Mouse (Mus musculus) hindbrain, postnatal 0 days (tissue): ENCODE results near the gene Lgr5. TPM values are rescaled to one million over a fixed set of nuclear protein-coding genes. Genes with fewer than 3 reads are reported as not detected.
A peak's percentile ranks its signal among the peaks of the same experiment; 100 is the strongest.

ENCODE experiments used
- ATAC-seq: fragments of 200-750 bp; cut with Nextera tagmentation; 2 replicates; pipeline ENCODE4 v1.8.0; 2017; ENCODE audit warnings: mild to moderate bottlenecking, moderate TSS enrichment, moderate library complexity
- DNase-seq: peaks from one replicate; pipeline ENCODE4 v3.0.0-alpha.2; 2015; ENCODE audit warnings: low spot score
- H3K27ac ChIP-seq: fragments of 300-500 bp; sonication (generic); 2 replicates; pipeline ENCODE4 v1.5.1; 2014; ENCODE audit warnings: mild to moderate bottlenecking
- H3K27me3 ChIP-seq: fragments of 300-500 bp; sonication (generic); 2 replicates; pipeline ENCODE4 v1.6.1; 2014; ENCODE audit warnings: low read length, mixed read lengths; ENCODE audit not compliant: insufficient read depth
- H3K36me3 ChIP-seq: fragments of 300-500 bp; sonication (generic); 2 replicates; pipeline ENCODE4 v1.6.1; 2014; ENCODE audit warnings: low read length, mixed read lengths; ENCODE audit not compliant: insufficient read depth
- H3K4me1 ChIP-seq: fragments of 300-500 bp; sonication (generic); 2 replicates; pipeline ENCODE4 v1.6.1; 2014; ENCODE audit warnings: antibody characterized with exemption, low read length, mixed read lengths; ENCODE audit not compliant: insufficient read depth
- H3K4me2 ChIP-seq: fragments of 300-500 bp; sonication (generic); 2 replicates; pipeline ENCODE4 v1.6.1; 2014; ENCODE audit warnings: low read depth, mild to moderate bottlenecking, low read length, moderate library complexity, mixed read lengths
- H3K4me3 ChIP-seq: fragments of 300-500 bp; sonication (generic); 2 replicates; pipeline ENCODE4 v1.5.1; 2014; ENCODE audit warnings: low read length
- H3K9ac ChIP-seq: fragments of 300-500 bp; sonication (generic); replicated peaks from 2 replicates; pipeline ENCODE4 v1.6.1; 2014; ENCODE audit warnings: mild to moderate bottlenecking, low read length, moderate library complexity, mixed read lengths
- H3K9me3 ChIP-seq: fragments of 300-500 bp; sonication (generic); 2 replicates; pipeline ENCODE4 v1.6.1; 2016; ENCODE audit warnings: low read length, mixed read lengths
- CTCF ChIP-seq: IDR thresholded peaks from 2 replicates; pipeline ENCODE4 v1.5.1; 2016; ENCODE audit warnings: antibody characterized with exemption, control low read depth, low read depth
- WGBS: fragments of 180-500 bp; shearing (Covaris S2); extraction: QIAGEN DNeasy Blood & Tissue Kit; methylation state at CpG from one replicate; pipeline ENCODE4 v1.1.7; 2014; 5-methylcytosine and 5-hydroxymethylcytosine counted together
- polyA plus RNA-seq: library from polyadenylated mRNA; unstranded; fragments of >200 nt; fragmentation: Nextera tagmentation; extraction: Ambion mirVana; gene quantifications from 2 replicates; pipeline ENCODE4 v1.2.1, GENCODE M21; 2015
- total RNA-seq: library from RNA; depleted of rRNA; stranded (reverse); fragments of >200 nt; gene quantifications from 2 replicates; pipeline ENCODE4 v1.2.3, GENCODE M21; 2014

Gene Lgr5
- total and polyA plus RNA-seq, 2 experiments from 2014 or later: 3.0 to 3.3 TPM

DNA sequence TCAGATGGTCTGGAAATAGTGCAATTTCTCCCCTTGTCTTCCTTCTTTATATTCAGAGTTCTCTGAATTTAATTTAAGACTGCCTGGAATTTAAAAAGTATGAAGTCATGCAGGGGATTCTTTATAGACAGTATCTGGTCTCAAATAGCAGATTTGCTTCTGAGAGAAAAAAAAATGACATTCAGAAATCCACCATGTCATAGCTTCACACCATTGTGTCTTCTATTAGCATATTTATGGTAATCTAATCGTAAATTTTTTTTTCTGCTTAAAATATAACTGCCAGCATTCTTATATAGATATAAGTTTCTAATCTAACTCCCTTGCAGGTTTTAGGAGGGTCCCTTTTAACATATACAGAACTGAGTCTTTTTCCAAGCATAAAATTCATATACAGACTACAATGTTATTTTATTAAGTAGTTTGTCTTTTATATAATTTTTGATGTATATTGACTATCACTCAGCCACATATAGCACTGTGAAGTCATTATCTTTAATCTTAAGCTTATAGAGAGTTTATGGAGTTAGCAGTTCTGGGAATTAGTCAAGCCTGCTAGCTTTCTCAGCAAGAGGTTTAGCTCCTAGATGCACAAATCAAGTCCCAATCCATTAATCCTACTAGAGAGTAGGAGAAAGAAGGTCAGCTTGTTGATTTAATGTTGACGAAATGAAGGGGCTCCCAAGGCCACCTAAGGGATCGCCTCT is 15.7 kb downstream of the Lgr5 start:
- Histone ChIP-seq H3K9ac (no peak overlapping the region), H3K4me3 (no peak overlapping the region), H3K4me1 (no peaks in the 10 kb centered on the region), H3K27me3 (no peaks in the 10 kb centered on the region), H3K27ac (peak overlapping the region; percentile 66; the same call in 1 of the 2 replicates), H3K4me2 (peak overlapping the region; percentile 33; the same call in 1 of the 2 replicates), H3K36me3 (no peaks in the 10 kb centered on the region), H3K9me3 (no peaks in the 10 kb centered on the region)
- TF ChIP-seq CTCF: no peak
- no peak for ATAC-seq
- WGBS: 22% methylated on average over 3 of the region's 3 CpGs
- DNase-seq: no peak

DNA sequence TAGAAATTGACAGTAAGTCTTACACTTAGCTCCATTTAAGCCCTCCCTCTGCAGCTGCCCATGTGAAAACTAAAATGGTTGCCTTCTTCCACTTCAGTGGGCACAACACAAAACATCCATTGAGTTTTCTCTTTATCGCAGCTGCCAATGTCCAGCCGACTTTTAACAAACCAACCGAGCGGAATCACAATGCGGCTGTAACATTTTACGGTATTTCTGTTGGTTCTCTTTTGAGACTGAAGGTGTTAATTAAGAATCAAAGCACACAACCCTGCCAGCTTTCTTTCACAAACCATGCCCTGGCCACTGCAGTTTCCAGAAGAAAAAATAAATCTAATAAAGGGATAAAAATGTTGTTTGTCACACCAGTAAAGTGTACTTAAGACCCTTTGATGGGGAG is 16.3 kb downstream of the Lgr5 start:
- DNase-seq (peak; percentile 83), ATAC-seq (peak; percentile 85)
- no peak overlapping the region for H3K9ac ChIP-seq
- TF ChIP-seq CTCF: no peak
- no peaks in the 10 kb centered on the region for H3K4me1 ChIP-seq
- H3K27me3 ChIP-seq: no peaks in the 10 kb centered on the region
- H3K9me3 ChIP-seq: no peaks in the 10 kb centered on the region
- H3K27ac ChIP-seq: peak overlapping the region; percentile 66; the same call in 1 of the 2 replicates
- H3K4me3 ChIP-seq: no peak overlapping the region
- no peaks in the 10 kb centered on the region for H3K36me3 ChIP-seq
- peak overlapping the region; percentile 33; the same call in 1 of the 2 replicates for H3K4me2 ChIP-seq
- WGBS: 13% methylated on average over 6 of the region's 6 CpGs

DNA sequence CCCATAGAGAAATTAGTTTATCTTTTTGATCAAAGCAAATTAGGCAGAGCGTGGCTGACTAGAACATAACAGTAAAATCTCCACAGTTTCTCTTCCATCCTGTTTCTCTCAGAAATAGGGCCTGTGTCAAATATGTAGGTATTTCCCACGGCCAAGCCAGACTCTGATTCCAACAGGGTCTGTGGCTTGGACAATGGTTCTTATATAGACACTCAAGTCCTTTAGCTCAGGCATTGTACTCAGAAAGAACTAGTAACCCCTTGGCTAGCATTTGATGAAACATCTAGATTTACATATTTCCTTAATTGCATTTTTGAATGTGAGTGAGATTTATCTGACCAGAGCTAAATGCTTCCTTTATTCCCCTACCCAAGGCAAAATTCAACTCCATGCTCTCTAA is 17.0 kb downstream of the Lgr5 start:
- DNase-seq (no peak), ATAC-seq (no peak)
- H3K4me2 ChIP-seq: peak overlapping the region; percentile 33
- H3K4me1 ChIP-seq: no peaks in the 10 kb centered on the region
- no peak for TF ChIP-seq CTCF
- H3K27ac ChIP-seq: peak overlapping the region; percentile 66
- no peaks in the 10 kb centered on the region for H3K27me3 ChIP-seq
- H3K36me3 ChIP-seq: no peaks in the 10 kb centered on the region
- 0 out of 2 replicates have a peak overlapping the region, but pooled peaks have one; percentile 6 for H3K4me3 ChIP-seq
- 54% methylated on average over 2 of the region's 2 CpGs for WGBS
- H3K9ac ChIP-seq: no peak overlapping the region; the same call in 1 of the 2 replicates
- no peaks in the 10 kb centered on the region for H3K9me3 ChIP-seq

DNA sequence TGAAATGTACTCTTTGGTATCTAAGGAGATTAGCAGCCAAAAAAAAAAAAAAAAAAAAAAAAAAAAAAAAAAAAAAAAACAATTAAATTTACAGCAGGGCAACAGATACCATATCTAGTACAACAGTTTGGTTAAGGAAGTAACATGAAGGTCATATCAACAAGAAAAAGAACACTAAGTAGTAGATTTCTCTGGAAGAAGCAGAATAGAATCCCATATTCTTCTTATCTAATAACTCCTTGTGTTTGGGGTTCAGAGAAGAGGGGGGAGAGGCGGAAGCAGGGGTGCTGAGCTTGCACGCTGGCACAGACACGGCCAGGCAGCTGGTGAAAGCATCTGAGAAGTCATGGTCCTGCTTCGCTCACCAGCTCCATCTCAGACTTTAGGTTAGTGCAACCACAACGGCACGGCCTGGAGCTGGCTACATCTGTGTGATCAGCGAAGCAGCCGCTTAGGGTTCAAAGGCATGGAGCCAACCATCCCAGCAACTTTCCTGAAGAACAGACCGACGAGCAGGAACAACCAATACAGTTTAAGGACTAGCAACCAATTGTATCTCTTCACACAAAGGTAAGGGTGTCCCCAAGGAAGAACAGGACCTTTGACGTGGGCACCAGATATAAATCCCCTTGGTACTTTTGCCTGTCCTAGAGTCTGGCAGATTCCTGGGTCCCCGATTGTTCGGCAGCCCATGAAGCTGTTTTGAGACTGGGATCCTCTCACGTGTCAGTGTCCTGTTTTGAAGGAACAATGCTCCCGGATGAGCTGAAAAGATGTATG is 17.7 kb downstream of the Lgr5 start, which contains the start of gene A930009A15Rik:
Gene A930009A15Rik (plus strand): TSS at position 275 of the 780 bp plus-strand sequence.
- TF ChIP-seq CTCF: no peak
- WGBS: 46% methylated on average over 15 of the region's 15 CpGs
- Histone ChIP-seq H3K27me3 (no peaks in the 10 kb centered on the region), H3K9ac (no peak within 1 kb of the TSS; the same call in 1 of the 2 replicates), H3K4me2 (peak within 1 kb of the TSS; percentile 33), H3K9me3 (no peaks in the 10 kb centered on the region), H3K36me3 (no peaks in the 10 kb centered on the region), H3K4me1 (no peaks in the 10 kb centered on the region), H3K4me3 (peak within 1 kb of the TSS; percentile 6; the same call in 1 of the 2 replicates), H3K27ac (peak within 1 kb of the TSS; percentile 66)
- ATAC-seq (peak; percentile 46; the same call in 1 of the 2 replicates), DNase-seq (peak; percentile 40)

DNA sequence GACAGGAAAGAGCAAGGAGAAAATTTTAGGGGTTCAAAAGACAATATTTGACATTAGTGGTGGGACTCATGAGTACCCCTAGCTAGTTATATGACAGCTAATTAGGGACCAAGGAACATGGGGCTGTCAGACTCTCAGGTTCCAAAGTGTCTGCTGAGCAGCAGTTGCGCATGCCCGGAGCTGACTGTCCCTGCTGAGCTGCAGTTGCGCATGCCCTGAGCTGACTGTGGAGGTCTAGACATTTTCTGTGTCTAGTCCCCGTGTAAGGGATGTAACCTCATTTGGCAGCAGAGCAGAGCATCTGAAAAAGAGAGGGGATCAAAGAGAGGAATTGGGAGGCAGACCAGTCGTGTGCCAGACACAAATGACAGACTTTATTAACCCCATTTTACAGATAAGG is 23.6 kb downstream of the Lgr5 start:
- 69% methylated on average over 5 of the region's 5 CpGs for WGBS
- no peak overlapping the region for H3K27ac ChIP-seq
- ATAC-seq (no peak), DNase-seq (no peak)
- no peak overlapping the region for H3K4me2 ChIP-seq
- no peak overlapping the region for H3K9ac ChIP-seq
- no peaks in the 10 kb centered on the region for H3K4me1 ChIP-seq
- no peak for TF ChIP-seq CTCF
- H3K9me3 ChIP-seq: no peaks in the 10 kb centered on the region
- no peaks in the 10 kb centered on the region for H3K36me3 ChIP-seq
- no peaks in the 10 kb centered on the region for H3K27me3 ChIP-seq
- no peak overlapping the region for H3K4me3 ChIP-seq

DNA sequence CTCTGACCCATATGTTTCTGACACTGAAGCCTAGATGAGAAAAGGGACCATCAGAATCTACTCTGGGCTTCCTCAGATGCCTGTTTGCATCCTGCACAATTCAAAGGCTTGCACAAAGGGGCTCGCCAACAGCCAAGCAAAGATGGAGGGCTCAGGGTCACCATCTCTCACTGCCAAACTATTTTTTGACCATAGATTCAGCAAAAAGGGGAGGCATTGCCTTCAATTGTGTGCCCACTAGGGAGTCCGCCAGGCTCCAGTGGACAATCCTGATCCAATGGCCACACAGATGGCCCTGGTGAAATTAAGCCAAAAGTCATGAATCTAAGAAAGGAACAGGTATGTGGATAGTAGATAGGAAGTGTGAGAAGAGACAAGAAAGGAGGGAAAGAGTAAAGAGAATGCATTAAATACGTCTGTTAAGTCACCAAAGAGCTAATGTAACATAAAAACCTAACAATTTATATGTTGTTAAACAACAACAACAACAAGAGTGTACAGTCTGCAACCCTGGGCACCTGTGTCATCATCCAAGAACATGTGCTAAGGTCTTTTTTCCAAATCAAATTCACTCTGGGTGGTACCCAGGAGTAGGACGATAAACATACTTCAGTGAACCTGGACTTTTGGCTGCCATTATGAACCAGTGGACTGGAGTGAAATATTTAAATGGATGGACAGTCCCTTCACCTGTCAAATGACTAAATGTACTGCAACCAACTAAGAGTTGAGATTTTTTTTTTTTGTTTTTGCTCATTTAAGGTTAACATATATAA is 24.5 kb downstream of the Lgr5 start:
- 85% methylated on average over 4 of the region's 4 CpGs for WGBS
- no peaks in the 10 kb centered on the region for H3K36me3 ChIP-seq
- no peak for DNase-seq
- no peaks in the 10 kb centered on the region for H3K27me3 ChIP-seq
- no peak for TF ChIP-seq CTCF
- H3K4me2 ChIP-seq: no peak overlapping the region
- no peaks in the 10 kb centered on the region for H3K4me1 ChIP-seq
- no peak for ATAC-seq
- H3K27ac ChIP-seq: no peak overlapping the region
- no peak overlapping the region for H3K4me3 ChIP-seq
- no peak overlapping the region for H3K9ac ChIP-seq
- H3K9me3 ChIP-seq: no peaks in the 10 kb centered on the region
